Mouse (Mus musculus) retina, embryonic 14.5 days (tissue): Measurements from ENCODE around the gene Mpnd.
A peak's percentile ranks its signal among the peaks of the same experiment; 100 is the strongest.

Source experiments
- DNase-seq: peaks from one replicate; pipeline ENCODE4 v3.0.0-alpha.2; 2015; ENCODE audit warnings: low spot score

The Mpnd gene

GRCm38 (mm10) chr17:56005415-56006061 is at the start of gene Mpnd, which contains the start of gene Stap2:
TSS of gene Mpnd (plus strand) at chr17:56005711.
TSS of gene Stap2 (minus strand) at chr17:56005584.
- no peak for DNase-seq

- peak; percentile 66 for DNase-seq
Observed at GRCm38 (mm10) chr17:55956129-55956528, 49.4 kb upstream of the Mpnd start.

GRCm38 (mm10) chr17:55956591-55956990 is 48.9 kb upstream of the Mpnd start:
- no peak for DNase-seq

- peak; percentile 84 for DNase-seq
Observed at GRCm38 (mm10) chr17:55957168-55957567, 48.3 kb upstream of the Mpnd start.

GRCm38 (mm10) chr17:55957726-55958583 is 47.6 kb upstream of the Mpnd start:
- DNase-seq = no peak

GRCm38 (mm10) chr17:55958584-55958886 is 47.0 kb upstream of the Mpnd start:
- no peak for DNase-seq

- DNase-seq = peak; percentile 98
Observed at GRCm38 (mm10) chr17:55958918-55959728, 46.4 kb upstream of the Mpnd start, which contains the start of gene Yju2. TSS of gene Yju2 (plus strand) at chr17:55959099.

GRCm38 (mm10) chr17:55959946-55960740 is 45.4 kb upstream of the Mpnd start:
- no peak for DNase-seq

GRCm38 (mm10) chr17:55960791-55961190 is 44.7 kb upstream of the Mpnd start:
- DNase-seq = no peak

GRCm38 (mm10) chr17:55961631-55962030 is 43.9 kb upstream of the Mpnd start:
- no peak for DNase-seq

GRCm38 (mm10) chr17:55963171-55963570 is 42.3 kb upstream of the Mpnd start:
- DNase-seq = no peak

GRCm38 (mm10) chr17:55964496-55964895 is 41.0 kb upstream of the Mpnd start:
- DNase-seq = no peak

GRCm38 (mm10) chr17:55964996-55965395 is 40.5 kb upstream of the Mpnd start:
- no peak for DNase-seq

GRCm38 (mm10) chr17:55967186-55967585 is 38.3 kb upstream of the Mpnd start:
- no peak for DNase-seq

GRCm38 (mm10) chr17:55968210-55968609 is 37.3 kb upstream of the Mpnd start:
- DNase-seq = peak; percentile 34

GRCm38 (mm10) chr17:55969560-55969959 is 36.0 kb upstream of the Mpnd start:
- peak; percentile 61 for DNase-seq

- peak; percentile 77 for DNase-seq
Observed at GRCm38 (mm10) chr17:55969966-55970891, 35.3 kb upstream of the Mpnd start, which contains the start of gene Shd. TSS of gene Shd (plus strand) at chr17:55970467.

- DNase-seq = no peak
Observed at GRCm38 (mm10) chr17:55971453-55971852, 34.1 kb upstream of the Mpnd start.

- DNase-seq = peak; percentile 85
Observed at GRCm38 (mm10) chr17:55976255-55976862, 29.2 kb upstream of the Mpnd start.

- DNase-seq = no peak
Observed at GRCm38 (mm10) chr17:55977301-55977700, 28.2 kb upstream of the Mpnd start.
